Mouse (Mus musculus) lung, postnatal 36 days (tissue): ENCODE data around the gene Gm49673.
"Not testable (repeated sequence)": the region's sequence is repeated elsewhere in the genome, so short reads cannot be mapped to it uniquely, and the experiment has no call there.

Experiments
- DNase-seq: peaks from one replicate; pipeline ENCODE4 v3.0.0; 2022; ENCODE audit warnings: mixed read lengths

The Gm49673 gene

GRCm38 (mm10) chr17:8036976-8037375 is 110.6 kb downstream of the Gm49673 start:
- not testable (repeated sequence) for DNase-seq
